Mouse (Mus musculus) CD4-positive, CD25-positive, alpha-beta regulatory T cell, adult 4 months (primary cell): ENCODE data around the gene Sgk1. TPM values are rescaled to one million over a fixed set of nuclear protein-coding genes. Genes with fewer than 3 reads are reported as not detected.
"Not testable (repeated sequence)": the region's sequence is repeated elsewhere in the genome, so short reads cannot be mapped to it uniquely, and the experiment has no call there.

Source experiments
- ATAC-seq: one replicate; pipeline ENCODE4 v1.8.0; 2017
- polyA plus RNA-seq, 2 experiments: library from polyadenylated mRNA; unstranded; fragments of 100-300 nt; shearing (Covaris generic); gene quantifications; one replicate each; pipeline ENCODE4 v1.2.1; 2017

Gene Sgk1
- polyA plus RNA-seq, 2 experiments from 2014 or later: 22.2 to 26.6 TPM

DNA sequence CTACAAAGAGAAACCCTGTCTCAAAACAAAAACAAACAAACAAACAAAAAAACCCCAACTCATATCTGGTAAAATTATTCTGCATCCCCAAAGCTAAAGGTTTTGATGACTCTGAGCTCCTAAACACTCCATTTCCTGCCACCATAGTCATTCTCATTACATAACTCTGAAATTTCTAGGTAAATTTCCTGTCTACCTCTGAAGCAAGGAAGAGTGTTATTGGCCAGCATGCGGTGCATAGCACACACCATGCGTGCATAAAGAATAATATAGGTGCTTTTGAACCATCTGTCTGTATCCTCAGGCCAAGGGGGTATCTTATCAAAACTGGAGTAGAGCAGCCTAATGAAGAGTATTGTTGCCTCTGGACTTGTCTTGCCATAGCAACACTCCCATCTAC, 13.8 kb upstream of the Sgk1 start:
- ATAC-seq: peak; percentile 74

GRCm38 (mm10) chr10:21868623-21869022, 13.4 kb upstream of the Sgk1 start:
- no peak for ATAC-seq

- peak; percentile 55 for ATAC-seq
Observed at GRCm38 (mm10) chr10:21881837-21882183, 174 bp upstream of the Sgk1 start.

DNA sequence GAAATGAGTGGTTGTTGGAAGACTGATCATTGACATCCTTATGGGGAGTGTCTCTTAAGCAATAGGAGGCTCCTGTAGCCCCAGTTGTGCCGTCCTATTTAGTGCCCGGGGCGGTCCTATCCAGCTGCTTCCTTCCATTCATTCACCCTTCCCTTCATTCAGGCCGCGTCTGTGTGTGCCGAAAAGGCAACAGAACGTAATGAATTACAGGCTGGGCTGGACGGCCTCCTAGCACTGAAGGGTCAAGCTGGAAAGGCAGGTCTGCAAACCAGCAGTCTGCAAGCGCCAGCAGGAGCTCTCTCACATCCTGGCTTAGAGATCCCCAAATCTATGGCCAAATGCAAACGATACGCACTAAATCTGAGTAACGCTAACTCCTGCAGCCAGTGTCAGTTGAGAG, 1.6 kb downstream of the Sgk1 start:
- no peak for ATAC-seq

DNA sequence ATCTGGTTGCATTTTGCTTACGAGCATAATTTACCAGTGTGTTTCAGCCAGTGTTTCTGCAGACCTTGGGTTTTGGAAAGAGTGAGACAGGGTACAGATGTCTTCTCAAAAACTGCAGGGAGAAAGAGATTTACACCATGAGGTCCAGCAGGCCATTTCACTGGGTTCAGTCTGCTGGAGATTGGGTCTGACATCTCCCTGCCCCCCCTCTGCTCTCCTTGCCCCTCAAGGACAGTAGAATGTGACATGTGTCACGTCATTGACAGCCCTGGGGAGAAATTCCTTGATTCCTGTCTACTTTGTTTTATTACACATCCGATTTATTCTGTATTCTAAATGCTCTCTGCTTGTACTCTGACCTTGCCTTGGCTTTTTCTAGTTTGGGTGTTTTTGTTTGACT, 2.5 kb downstream of the Sgk1 start:
- no peak for ATAC-seq

DNA sequence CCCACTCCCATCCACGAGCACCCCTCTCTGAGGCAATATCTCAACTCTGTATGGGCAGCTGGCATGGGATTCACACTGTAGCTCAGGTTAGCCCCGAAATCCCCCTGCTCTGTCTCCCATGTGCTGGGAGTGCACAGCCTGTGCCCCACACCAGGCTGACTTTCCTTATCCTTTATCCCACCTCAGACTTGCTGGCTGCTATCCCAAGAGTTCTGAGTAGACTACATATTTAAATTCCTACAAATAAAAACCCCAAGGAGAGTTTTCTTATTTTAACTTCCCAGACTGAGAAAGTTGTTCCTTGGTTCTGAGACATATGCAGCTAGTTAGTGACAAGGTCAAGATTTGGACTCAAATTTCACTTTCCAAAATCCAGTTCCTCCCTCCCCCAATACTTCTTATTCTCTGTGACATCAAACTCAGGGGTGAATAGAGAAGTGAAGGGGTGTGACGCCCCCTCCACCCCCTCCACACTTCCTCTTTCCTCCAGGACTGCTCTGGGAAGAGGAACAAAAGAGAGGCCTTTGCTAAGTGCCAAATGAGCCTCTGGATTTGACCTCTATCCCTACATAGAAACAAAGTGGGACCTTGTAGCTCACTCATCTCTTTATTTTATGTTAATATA, 7.3 kb downstream of the Sgk1 start:
- no peak for ATAC-seq

DNA sequence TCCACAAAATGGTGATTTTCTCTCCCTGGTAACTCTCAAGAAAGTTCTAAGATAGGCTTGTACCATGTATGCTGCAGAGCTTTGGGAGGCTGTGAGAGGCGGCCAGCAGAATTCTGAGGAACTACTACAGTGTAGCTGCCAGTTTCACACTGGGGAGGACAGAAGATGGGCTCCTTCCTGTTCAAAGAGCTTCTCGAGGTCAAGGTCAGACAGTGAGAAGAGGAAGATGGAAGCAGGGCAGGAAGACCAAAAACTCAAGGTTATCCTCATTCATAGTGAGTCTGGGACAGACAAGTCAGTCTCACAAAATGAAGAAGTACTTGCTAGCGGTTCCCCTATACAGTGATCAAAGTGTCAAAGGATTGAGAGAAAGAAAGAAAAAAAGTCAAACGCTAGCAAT, 8.3 kb downstream of the Sgk1 start:
- ATAC-seq: no peak

- ATAC-seq: no peak
Observed at GRCm38 (mm10) chr10:21891442-21891841, 9.5 kb downstream of the Sgk1 start.

DNA sequence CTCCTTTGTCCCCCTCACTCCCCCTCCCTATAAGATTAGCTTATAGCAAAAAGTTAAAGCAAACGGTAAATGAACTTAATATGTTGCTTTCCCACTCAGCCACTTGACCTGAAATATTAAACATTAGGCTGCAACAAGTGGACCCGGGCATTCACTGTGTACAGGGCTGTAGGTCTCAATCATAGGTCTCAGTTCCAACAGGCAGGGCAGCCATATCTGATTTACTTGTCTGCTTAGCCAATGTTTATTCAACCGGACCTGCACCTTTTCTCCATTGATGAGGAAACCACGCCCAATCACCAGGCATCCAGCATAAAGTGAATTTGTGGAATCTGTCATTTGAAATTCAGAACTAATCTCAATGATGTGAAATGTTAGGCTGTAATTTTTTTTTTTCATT, 10.1 kb downstream of the Sgk1 start:
- no peak for ATAC-seq

DNA sequence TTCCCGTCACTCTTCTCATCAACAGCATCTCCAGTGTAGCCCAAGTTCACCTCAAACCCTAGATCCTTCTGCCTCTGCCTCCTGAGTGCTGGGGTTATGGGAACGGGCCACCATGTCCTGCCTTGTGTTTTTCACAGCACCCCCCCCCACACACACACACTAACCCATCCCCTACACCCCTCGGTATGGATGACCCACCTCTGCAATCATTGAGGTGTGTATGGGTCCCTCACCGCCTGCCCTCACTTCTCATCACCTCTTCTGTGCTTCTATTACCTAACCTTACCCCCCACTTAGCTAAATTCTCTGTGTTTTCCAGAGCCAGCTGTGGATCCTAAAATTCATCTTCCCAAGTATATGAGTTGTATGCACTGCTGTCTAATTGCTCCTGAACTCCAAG, 16.4 kb downstream of the Sgk1 start:
- no peak for ATAC-seq

GRCm38 (mm10) chr10:21898851-21899250, 16.9 kb downstream of the Sgk1 start:
- not testable (repeated sequence) for ATAC-seq

- ATAC-seq: no peak
Observed at GRCm38 (mm10) chr10:21899397-21899796, 17.4 kb downstream of the Sgk1 start.

DNA sequence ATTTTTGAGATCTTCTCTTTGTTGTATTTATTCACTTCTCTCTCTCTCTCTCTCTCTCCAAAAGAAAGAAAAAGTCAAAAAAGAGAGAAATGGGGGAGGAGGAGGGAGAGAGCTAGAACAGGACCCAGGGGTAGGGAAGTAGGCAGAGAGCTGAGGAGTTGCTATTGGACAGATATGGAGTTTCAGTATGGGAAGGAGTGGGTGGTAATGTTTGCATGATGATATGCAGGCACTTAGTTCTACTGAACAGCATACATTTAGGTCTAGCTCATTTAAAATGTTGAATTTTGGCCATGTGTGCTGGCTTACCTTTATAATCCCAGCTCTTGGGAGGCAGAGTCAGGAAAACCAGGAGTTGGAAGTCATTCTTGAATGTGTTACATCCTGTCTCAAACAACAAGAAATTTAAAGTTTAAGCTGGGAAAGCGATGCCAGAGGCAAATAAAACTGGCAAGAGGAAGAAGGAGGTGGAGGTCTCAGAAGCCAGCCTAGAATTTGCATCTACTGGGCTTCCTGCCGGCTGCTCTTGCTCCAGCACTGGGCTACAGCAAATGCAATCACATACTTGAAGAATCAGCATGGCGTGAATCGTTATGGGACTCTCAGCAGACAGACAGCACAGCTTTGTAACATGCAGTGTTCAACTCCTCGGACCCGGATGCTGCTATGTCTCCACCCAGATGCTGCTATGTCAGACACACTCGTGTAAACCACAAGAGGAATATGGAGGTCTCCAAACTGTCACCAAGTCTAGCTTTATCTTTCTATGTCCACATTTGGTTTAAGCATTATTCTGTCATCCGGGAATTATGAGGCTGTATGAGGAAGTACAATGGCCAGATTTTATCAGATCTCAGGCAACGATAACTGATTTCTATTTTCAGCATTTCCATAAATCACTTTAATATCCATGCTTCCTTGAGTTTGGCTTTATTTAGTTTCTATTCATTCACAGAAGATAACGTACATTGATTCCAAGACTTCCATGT, 20.5 kb downstream of the Sgk1 start:
- ATAC-seq: no peak

GRCm38 (mm10) chr10:21904151-21904550, 22.2 kb downstream of the Sgk1 start:
- no peak for ATAC-seq

DNA sequence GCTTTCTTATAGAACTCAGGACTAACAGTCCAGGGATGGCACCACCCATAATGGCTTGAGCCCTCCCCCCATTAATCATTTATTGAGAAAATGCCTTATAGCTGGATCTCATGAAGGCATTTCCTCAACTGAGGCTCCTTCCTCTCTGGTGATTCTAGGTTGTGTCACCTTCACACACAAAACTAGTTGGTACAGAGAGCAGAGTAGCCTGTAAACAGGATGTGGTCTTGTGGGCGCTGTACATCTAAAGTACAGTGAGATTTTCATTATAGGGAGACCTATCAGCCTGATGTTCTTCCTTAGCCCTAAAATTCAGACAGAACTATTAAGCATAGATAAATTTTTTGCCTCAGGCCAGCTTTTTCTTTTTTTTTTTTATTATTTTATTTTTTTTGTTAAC, 23.6 kb downstream of the Sgk1 start:
- ATAC-seq: peak; percentile 93

DNA sequence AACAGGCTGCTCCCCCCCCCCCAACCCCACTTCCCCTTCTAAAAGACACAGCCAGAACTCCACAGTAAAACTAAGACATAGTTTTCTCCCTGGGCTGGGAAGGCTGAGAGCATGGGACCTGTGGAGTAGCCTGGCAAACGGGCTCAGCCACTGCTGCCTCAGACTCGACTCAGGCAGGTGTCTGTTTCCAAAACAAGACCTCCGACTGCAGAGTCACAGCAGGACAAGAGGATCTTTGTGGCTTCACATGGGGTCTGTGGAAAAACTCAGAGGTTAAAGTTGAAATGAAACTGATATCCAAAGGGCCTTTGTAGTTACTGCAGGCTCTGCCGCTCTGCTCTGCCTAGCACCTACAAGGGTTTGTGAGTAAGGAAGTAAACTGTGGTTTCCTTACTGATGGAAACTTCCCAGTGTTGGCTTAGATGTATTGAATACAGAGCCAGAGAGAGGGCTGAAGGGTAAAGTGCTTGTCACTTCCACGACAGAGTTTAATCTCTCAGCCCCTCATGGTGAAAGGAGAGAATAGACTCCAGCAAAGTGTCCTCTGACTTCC, 25.0 kb downstream of the Sgk1 start:
- peak; percentile 46 for ATAC-seq

GRCm38 (mm10) chr10:21907784-21908183, 25.8 kb downstream of the Sgk1 start:
- no peak for ATAC-seq

- peak; percentile 16 for ATAC-seq
Observed at GRCm38 (mm10) chr10:21908686-21909085, 26.7 kb downstream of the Sgk1 start.

- no peak for ATAC-seq
Observed at GRCm38 (mm10) chr10:21910334-21910733, 28.4 kb downstream of the Sgk1 start.

GRCm38 (mm10) chr10:21911303-21911947, 29.4 kb downstream of the Sgk1 start:
- ATAC-seq: peak; percentile 69

DNA sequence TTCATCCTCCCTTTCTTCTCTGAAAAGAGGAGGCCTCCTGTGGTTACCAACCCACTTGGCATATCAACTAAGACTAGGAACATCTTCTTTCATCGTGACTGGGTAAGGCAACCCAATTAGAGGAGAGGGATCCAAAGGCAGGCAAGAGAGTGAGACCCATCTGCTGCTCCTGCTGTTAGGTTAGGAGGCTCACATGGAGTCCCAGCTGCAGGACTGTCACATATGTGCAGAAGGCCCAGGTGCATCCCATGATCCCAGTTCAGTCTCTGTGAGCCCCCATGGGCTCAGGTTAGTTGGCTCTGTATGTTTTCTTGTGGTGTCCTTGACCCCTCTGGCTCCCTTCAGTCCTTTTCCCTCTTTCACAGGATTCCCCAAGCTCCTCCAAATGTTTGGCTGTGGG, 32.8 kb downstream of the Sgk1 start:
- no peak for ATAC-seq

DNA sequence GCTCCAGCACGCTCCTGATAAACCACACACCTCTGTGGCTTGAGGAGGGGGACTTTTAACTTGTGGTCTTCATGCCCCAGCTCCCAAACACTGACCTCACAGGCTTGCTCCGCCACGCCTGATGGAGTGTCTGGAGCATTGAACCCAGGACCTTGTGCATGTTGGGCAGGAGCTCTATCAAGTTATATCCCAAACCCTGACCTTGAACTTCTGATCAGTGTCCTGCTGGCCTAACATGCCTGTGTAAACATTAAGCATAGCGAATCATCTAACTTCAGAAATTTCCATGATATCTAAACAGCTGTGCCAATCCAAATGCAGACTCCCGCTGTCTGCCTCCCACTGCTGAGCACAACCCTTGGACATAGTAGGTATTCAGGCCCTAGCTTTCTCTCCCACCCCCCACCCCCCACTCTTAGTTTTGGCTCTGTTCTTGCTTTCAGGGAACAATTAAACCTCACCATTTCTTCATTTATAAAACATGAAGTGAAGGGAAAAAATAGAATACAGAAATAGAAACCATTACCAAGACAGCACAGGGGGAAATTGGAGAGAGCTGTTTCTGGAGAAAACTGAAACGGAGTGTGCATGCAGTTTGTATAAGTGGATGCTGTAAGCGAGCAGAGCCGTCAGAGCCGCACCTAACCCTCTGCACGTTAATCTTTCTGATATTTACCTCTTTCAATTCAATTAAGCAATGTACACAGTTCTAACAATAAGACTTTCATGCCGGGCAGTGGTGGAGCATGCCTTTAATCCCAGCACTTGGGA, 34.5 kb downstream of the Sgk1 start:
- no peak for ATAC-seq
